Mouse (Mus musculus) spleen, adult 2 months (tissue): ENCODE data around the gene Gorasp2.

ENCODE experiments used
- CTCF ChIP-seq: fragments of 200-500 bp; IDR thresholded peaks from 2 replicates; pipeline ENCODE4 v1.5.1; 2011; ENCODE audit warnings: mild to moderate bottlenecking, inconsistent platforms; ENCODE audit not compliant: insufficient read depth, insufficient read length, insufficient replicate concordance; ENCODE audit errors: extremely low read depth
- POLR2A ChIP-seq: fragments of 200-500 bp; IDR thresholded peaks from 2 replicates; pipeline ENCODE4 v1.6.1; 2011; ENCODE audit warnings: low read depth, low read length, inconsistent platforms

DNA sequence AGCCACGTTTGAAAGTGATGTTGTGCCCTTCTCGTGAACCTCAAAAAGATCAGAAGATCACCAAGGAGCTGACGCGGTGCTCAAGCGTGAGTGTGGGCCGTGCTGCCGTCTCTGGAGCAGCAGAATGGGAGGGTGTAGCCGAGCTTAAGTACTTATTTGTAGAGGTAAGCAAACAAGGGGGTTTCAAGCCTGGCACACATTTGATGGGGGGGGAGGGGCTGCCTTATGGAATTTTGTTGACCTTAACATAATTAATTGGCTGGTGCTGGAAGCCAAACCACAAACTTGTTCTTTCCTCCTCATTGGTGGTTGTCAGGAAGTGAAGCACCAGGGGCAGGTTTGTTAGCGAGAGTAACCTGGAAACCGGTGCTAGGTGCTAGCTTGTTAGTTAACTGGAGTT is 34.3 kb downstream of the Gorasp2 start:
- TF ChIP-seq CTCF = no peak
- TF ChIP-seq POLR2A = no peak
